Mouse (Mus musculus) limb, embryonic 13.5 days (tissue): ENCODE data around the gene Sart1. TPM values are rescaled to one million over a fixed set of nuclear protein-coding genes. Genes with fewer than 3 reads are reported as not detected.

Source experiments
- ATAC-seq: fragments of 200-750 bp; cut with Nextera tagmentation; 2 replicates; pipeline ENCODE4 v1.8.0; 2017; ENCODE audit warnings: low read depth, moderate number of reproducible peaks, moderate TSS enrichment; ENCODE audit not compliant: low FRiP score
- H3K27ac ChIP-seq: fragments of 300-500 bp; sonication (generic); 2 replicates; pipeline ENCODE4 v1.5.1; 2015; ENCODE audit warnings: inconsistent platforms, mild to moderate bottlenecking, moderate library complexity
- H3K27me3 ChIP-seq: fragments of 300-500 bp; sonication (generic); 2 replicates; pipeline ENCODE4 v1.6.1; 2015; ENCODE audit warnings: mild to moderate bottlenecking, inconsistent platforms
- H3K36me3 ChIP-seq: fragments of 300-500 bp; sonication (generic); 2 replicates; pipeline ENCODE4 v1.6.1; 2015; ENCODE audit warnings: inconsistent platforms, mild to moderate bottlenecking, moderate library complexity
- H3K4me1 ChIP-seq: fragments of 300-500 bp; sonication (generic); 2 replicates; pipeline ENCODE4 v1.6.1; 2015; ENCODE audit warnings: inconsistent platforms
- H3K4me2 ChIP-seq: fragments of 300-500 bp; sonication (generic); replicated peaks from 2 replicates; pipeline ENCODE4 v1.6.1; 2015; ENCODE audit warnings: inconsistent platforms, mild to moderate bottlenecking, moderate library complexity
- H3K4me3 ChIP-seq: fragments of 300-500 bp; sonication (generic); 2 replicates; pipeline ENCODE4 v1.5.1; 2015; ENCODE audit warnings: moderate library complexity, mild to moderate bottlenecking, inconsistent platforms
- H3K9ac ChIP-seq: fragments of 300-500 bp; sonication (generic); 2 replicates; pipeline ENCODE4 v1.6.1; 2015; ENCODE audit warnings: mild to moderate bottlenecking, inconsistent platforms
- H3K9me3 ChIP-seq: fragments of 300-500 bp; sonication (generic); 2 replicates; pipeline ENCODE4 v1.6.1; 2016; ENCODE audit warnings: inconsistent platforms
- WGBS: fragments of 180-500 bp; shearing (Covaris S2); methylation state at CpG from one replicate; pipeline ENCODE4 v1.1.7; 2015; 5-methylcytosine and 5-hydroxymethylcytosine counted together
- polyA plus RNA-seq: library from polyadenylated mRNA; unstranded; fragments of >200 nt; fragmentation: Nextera tagmentation; extraction: Ambion mirVana; gene quantifications from 2 replicates; pipeline ENCODE4 v1.2.1, GENCODE M21; 2015

Gene Sart1
- polyA plus RNA-seq, 1 experiment from 2014 or later, result 84.8 TPM

DNA sequence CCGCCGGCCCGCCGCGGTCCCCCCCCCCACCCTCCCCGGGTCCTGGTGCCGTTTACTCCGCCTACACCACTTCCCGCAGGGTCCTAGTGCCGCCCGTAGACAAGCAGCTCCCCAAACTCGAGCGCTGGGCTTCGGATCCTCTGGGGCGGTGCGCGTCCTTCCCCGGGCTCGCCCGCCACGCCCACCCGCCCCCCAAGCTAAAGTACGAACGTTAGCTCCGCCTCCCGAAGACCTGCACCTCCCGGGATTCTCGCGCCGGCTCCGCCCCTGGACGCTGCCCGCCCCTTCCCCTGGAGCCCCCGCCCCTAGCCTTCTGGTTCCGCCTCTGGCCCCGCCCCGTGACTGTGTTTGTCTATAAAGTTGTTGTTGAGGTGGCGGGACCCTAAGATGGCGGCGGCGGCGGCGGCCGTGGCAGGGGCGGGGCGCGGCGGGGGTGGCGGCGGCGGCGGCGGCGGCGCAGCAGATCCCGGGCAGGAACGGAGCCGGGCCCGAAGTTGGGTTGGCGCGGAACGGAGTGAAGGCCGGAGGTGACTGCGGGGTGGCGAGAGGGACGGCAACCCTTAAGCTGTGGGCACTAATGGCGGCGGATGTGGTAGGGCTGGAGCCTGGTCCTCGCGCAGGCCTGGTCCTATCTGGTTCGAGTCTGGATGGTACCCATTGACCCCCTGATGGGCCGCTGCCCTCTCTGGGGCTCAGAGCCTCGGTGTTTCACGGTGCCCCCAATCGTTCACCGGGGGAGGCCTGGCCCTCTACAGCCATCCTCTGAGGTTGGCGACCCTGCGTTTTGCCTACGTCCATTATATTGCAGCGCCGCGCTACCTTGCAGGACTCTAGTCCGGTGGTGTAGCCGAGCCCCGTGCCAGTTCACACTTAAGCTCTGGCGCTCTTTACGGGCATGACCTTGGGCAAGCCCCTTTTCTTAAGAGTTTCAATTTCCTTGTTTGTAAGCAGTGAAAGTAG is 36.6 kb upstream of the Sart1 start, which contains the start of the genes Drap1 and AI837181:
Gene Drap1 (minus strand): TSS at position 198 of the 960 bp plus-strand sequence.
Gene AI837181 (plus strand): TSS at position 363 of the 960 bp plus-strand sequence.
- Histone ChIP-seq H3K4me3 (peak within 1 kb of the TSS; percentile 80), H3K36me3 (peaks cover 50% of the 10 kb centered on the region)
- WGBS, result under 1% methylated on average over 85 of the region's 87 CpGs

DNA sequence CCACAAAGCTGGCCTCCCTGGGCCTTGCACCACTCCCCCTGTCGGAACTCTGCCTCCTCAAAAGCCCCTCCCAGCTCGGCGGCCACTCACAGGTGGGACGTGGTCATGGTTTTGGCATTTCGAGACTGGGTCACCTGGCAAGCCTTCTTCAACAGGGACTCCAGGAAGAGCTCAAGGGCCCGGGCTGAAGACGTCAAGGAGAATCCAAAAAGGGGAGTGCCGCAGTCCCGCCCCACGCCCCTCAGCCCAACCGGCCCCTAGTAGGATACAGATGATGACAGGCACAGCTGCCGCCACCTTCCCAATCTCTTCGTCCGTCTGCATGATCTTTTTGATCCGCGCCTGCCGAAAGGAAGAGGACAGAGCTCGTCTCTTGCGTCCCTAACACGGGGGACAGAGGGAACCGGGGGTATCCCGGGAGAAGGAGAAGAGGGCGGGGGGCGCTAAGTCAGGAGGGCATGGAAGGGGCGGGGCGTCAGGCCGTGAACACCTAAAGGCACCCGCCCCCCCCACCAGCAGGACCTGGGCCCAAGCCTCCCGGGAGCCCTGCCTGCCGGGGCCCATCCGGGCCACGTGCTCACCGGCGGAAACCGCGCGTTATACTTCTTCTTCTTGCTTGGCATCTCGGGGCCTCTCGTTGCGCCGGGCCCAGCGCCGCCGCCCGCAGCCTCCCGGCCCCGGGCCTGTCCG is 35.7 kb upstream of the Sart1 start:
- H3K27ac ChIP-seq, result peak overlapping the region; percentile 87
- peak overlapping the region; percentile 91 for H3K4me2 ChIP-seq
- H3K4me3 ChIP-seq, result peak overlapping the region; percentile 80
- H3K36me3 ChIP-seq, result peaks cover 56% of the 10 kb centered on the region
- no peaks in the 10 kb centered on the region for H3K27me3 ChIP-seq
- H3K9ac ChIP-seq, result peak overlapping the region; percentile 88
- under 1% methylated on average over 39 of the region's 48 CpGs for WGBS
- ATAC-seq, result peak; percentile 66
- no peaks in the 10 kb centered on the region for H3K9me3 ChIP-seq
- peaks cover 38% of the 10 kb centered on the region for H3K4me1 ChIP-seq

More for the DNA sequence above, 36.6 kb upstream of the Sart1 start, which contains the start of the genes Drap1 and AI837181:
- H3K4me2 ChIP-seq, result peak within 1 kb of the TSS; percentile 91
- peaks cover 38% of the 10 kb centered on the region for H3K4me1 ChIP-seq
- peak within 1 kb of the TSS; percentile 96 for H3K9ac ChIP-seq
- peak; percentile 94 for ATAC-seq
- H3K27me3 ChIP-seq, result no peaks in the 10 kb centered on the region
- H3K9me3 ChIP-seq, result no peaks in the 10 kb centered on the region
- peak within 1 kb of the TSS; percentile 87 for H3K27ac ChIP-seq

DNA sequence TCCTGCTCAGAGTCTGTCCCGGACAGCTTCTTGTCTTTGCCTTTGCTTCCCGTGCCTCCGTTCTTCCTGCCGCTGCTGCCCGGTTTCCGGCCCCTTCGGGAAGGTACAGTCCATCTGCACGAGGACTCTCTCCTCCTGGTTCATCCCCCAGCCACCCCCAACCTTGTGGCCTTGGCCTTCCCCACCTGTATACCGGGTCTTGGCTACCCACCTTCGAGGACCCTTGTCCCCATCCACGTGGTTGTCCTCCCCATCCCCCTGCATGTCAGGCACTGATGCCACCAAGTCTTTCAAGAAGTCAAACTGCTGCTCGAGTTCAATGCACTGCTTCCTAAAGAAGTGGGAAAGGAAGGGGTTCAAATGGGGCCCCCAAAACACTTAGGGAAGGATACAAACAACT is 35.1 kb upstream of the Sart1 start:
- WGBS, result 65% methylated on average over 12 of the region's 12 CpGs
- peak overlapping the region; percentile 87; the same call in 1 of the 2 replicates for H3K27ac ChIP-seq
- H3K36me3 ChIP-seq, result peaks cover 56% of the 10 kb centered on the region

DNA sequence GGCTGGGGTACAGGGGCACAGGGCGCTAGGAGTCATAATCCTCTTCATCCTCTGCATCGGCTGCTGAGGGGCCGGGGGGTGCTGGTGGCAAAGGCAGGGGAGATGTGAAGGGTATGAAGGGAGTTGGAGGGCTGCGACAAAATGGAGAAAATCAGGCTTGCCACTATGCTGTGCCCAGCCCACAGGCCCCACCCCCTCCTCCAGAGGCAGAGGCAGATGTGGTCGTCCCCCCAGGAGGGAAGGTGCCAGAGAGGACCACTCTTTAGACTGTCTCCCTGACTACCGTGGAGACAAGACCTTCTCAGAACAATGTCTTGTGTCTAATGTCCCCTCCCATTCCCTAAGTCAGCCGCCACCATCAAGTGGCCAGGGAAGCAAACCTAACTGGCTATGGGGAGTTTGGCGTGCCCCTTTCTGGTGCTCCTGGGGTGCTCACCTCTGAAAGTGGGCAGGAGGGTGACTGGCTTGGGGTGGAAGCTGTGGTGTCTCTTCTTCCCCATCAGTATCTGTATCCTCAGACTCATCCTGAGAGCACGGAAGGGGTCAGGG is 34.5 kb upstream of the Sart1 start:
- Histone ChIP-seq H3K9me3 (no peaks in the 10 kb centered on the region), H3K27me3 (no peaks in the 10 kb centered on the region), H3K9ac (peak overlapping the region; percentile 88), H3K4me2 (peak overlapping the region; percentile 91), H3K4me3 (peak overlapping the region; percentile 80), H3K27ac (no peak overlapping the region), H3K36me3 (peaks cover 56% of the 10 kb centered on the region), H3K4me1 (peaks cover 37% of the 10 kb centered on the region)
- ATAC-seq, result no peak
- 77% methylated on average over 9 of the region's 9 CpGs for WGBS

More for the DNA sequence above, 35.1 kb upstream of the Sart1 start:
- H3K9me3 ChIP-seq, result no peaks in the 10 kb centered on the region
- peaks cover 38% of the 10 kb centered on the region for H3K4me1 ChIP-seq
- H3K4me2 ChIP-seq, result peak overlapping the region; percentile 91
- H3K9ac ChIP-seq, result peak overlapping the region; percentile 88
- H3K4me3 ChIP-seq, result peak overlapping the region; percentile 80
- no peaks in the 10 kb centered on the region for H3K27me3 ChIP-seq
- ATAC-seq, result no peak

DNA sequence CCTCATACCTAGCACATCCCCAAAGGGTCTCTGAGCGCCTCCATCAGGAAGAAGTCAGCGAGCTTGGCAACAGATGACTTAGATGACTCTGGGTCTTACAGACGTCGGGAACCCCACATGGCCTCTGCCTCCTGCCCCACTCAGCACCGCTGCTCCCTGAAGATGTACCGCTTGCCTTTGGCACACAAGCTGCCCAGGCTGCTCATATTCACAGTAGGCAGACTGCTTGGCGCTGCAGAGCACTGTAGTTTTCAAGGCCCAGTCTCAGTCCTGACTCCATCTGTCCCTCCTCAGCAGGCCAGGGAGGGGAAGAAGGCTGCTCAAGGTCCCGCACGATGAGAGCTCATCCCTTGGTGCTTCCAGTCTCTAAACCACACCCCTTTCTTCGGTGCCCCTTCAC is 33.8 kb upstream of the Sart1 start:
- H3K27me3 ChIP-seq, result no peaks in the 10 kb centered on the region
- peaks cover 58% of the 10 kb centered on the region for H3K36me3 ChIP-seq
- H3K4me2 ChIP-seq, result no peak overlapping the region; the same call in 1 of the 2 replicates
- 0 out of 2 replicates have a peak overlapping the region, but pooled peaks have one; percentile 19 for H3K9ac ChIP-seq
- no peak for ATAC-seq
- H3K9me3 ChIP-seq, result no peaks in the 10 kb centered on the region
- H3K4me1 ChIP-seq, result peaks cover 34% of the 10 kb centered on the region
- H3K27ac ChIP-seq, result no peak overlapping the region
- H3K4me3 ChIP-seq, result peak overlapping the region; percentile 4; the same call in 1 of the 2 replicates
- WGBS, result 88% methylated on average over 10 of the region's 10 CpGs

DNA sequence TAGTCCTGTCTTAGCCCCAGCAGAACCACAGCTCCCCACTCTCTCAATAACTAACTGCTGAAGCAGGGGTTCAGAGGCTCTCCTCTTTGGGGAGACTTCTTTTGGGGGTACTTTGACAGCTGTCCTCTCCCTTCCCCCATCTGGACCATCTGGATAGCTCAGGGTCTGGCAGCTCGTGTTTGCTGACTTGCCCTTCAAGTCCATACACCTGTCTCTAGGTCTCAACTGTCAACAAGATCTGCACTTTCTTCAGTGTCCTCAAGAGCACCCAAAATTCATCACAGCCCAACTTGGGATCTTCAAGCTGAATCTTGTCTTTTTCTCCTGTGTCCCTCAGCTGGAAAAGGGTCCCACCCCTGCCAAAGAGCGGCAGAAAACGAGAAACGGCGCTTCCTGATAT is 33.3 kb upstream of the Sart1 start:
- H3K9ac ChIP-seq, result peak overlapping the region; percentile 19; the same call in 1 of the 2 replicates
- no peaks in the 10 kb centered on the region for H3K9me3 ChIP-seq
- 85% methylated on average over 5 of the region's 5 CpGs for WGBS
- peaks cover 29% of the 10 kb centered on the region for H3K4me1 ChIP-seq
- no peaks in the 10 kb centered on the region for H3K27me3 ChIP-seq
- H3K4me3 ChIP-seq, result no peak overlapping the region
- no peak for ATAC-seq
- no peak overlapping the region for H3K27ac ChIP-seq
- no peak overlapping the region; the same call in 1 of the 2 replicates for H3K4me2 ChIP-seq
- H3K36me3 ChIP-seq, result peaks cover 54% of the 10 kb centered on the region

DNA sequence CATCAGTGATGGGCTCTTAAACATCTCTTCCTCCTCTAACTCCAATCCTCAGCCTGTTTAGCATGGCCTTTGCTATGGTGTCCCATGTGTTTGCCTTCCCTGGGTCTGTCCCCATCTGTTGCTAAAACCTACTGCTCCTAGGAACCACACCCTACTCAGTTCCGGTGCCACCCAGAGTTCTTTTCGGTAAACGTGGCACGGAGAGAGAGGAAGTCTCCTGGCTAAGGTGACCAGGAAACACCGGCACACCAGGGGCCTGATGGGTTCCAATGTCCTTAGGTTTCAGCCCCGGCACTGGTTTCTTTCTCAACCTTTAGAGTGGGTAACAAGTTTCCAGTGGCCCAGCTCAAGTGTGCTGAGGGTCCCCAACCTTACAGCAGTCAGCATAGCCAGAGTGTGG is 32.1 kb upstream of the Sart1 start:
- ATAC-seq, result no peak
- H3K27me3 ChIP-seq, result no peaks in the 10 kb centered on the region
- peaks cover 43% of the 10 kb centered on the region for H3K36me3 ChIP-seq
- no peak overlapping the region for H3K9ac ChIP-seq
- no peak overlapping the region for H3K4me3 ChIP-seq
- peaks cover 17% of the 10 kb centered on the region for H3K4me1 ChIP-seq
- H3K27ac ChIP-seq, result no peak overlapping the region
- WGBS, result 91% methylated on average over 6 of the region's 6 CpGs
- no peak overlapping the region for H3K4me2 ChIP-seq
- H3K9me3 ChIP-seq, result no peaks in the 10 kb centered on the region

DNA sequence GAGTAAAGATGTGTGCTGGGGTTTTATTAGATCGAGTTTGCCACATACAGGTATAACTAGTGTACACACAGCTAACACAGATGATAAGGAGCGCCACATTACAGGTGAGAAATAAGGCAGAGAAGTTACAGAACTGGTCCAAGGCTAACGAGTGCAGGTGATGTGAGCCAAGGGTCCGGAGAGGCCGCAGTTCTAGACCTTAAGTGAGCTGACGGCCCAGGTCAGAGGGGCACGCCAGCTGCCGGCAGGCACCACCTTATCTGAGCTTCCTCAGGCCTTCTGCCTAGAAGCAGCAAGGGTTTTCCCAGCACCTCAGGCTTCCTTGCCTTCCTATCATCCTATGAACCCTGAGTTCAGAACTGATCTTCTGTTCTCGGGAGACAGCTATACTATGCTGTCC is 31.1 kb upstream of the Sart1 start:
- Histone ChIP-seq H3K27ac (no peak overlapping the region), H3K27me3 (no peaks in the 10 kb centered on the region), H3K4me1 (peaks cover 17% of the 10 kb centered on the region), H3K9ac (no peak overlapping the region), H3K36me3 (peaks cover 43% of the 10 kb centered on the region), H3K4me3 (no peak overlapping the region), H3K4me2 (no peak overlapping the region), H3K9me3 (no peaks in the 10 kb centered on the region)
- no peak for ATAC-seq
- 89% methylated on average over 9 of the region's 9 CpGs for WGBS

DNA sequence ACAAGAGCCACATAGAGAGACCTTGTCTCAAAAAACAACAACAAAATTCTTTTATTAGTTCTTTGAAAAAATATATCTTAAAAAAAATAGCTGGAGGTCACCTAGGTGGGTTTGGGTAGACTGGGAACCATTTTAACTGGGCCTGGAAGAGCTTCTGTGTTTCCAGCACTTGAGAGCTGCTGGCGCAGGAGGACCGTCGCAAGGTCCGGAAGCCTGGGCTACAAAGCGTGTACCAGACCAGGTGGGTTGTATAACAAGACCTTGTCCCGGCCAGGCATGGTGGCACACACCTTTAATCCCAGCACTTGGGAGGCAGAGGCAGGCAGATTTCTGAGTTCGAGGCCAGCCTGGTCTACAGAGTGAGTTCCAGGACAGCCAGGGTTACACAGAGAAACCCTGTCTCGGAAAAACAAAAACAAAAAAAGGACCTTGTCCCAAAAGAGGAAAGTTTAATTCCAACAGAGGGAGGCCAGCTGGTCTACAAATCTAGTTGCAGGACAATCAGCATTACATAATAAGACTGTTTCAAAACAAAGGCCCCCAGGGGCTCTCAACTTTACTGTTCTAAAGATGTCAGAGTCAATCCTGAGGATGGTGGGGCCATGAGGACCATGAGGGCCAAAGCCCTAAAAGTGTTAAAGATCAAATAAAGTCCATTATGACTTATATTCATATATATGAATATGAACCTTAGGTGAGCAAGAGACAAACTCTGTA is 30.4 kb upstream of the Sart1 start:
- Histone ChIP-seq H3K9ac (no peak overlapping the region), H3K9me3 (no peaks in the 10 kb centered on the region), H3K4me2 (no peak overlapping the region), H3K4me1 (peaks cover 17% of the 10 kb centered on the region), H3K27me3 (no peaks in the 10 kb centered on the region), H3K4me3 (no peak overlapping the region), H3K36me3 (peaks cover 43% of the 10 kb centered on the region), H3K27ac (no peak overlapping the region)
- WGBS, result 95% methylated on average over 8 of the region's 8 CpGs
- no peak for ATAC-seq

DNA sequence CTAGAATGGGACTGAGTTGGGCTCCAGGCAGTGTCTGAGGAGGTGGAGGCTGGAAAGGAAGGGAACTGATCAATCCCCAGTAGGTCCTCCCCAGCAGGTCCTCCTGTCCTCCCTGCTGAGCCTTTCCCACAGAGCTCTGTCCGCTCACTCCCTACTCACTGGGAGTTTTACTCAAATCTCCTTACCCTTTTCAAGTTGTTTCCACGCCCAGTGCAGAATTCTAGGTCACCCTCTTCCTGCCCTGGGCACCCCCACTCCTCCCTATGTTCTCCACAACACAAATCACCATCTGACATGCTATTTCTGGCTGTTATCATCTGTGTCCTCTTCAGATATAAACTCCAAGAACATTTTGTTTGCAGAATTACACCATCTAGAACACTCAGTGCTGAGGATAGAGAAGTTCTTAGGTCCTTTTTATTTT is 26.0 kb upstream of the Sart1 start:
- H3K4me1 ChIP-seq, result peaks cover 4% of the 10 kb centered on the region; the same call in 1 of the 2 replicates
- H3K4me2 ChIP-seq, result no peak overlapping the region
- H3K27ac ChIP-seq, result no peak overlapping the region
- H3K27me3 ChIP-seq, result no peaks in the 10 kb centered on the region
- H3K9ac ChIP-seq, result no peak overlapping the region
- peaks cover 5% of the 10 kb centered on the region; the same call in 1 of the 2 replicates for H3K36me3 ChIP-seq
- no peak overlapping the region for H3K4me3 ChIP-seq
- 80% methylated on average over 2 of the region's 2 CpGs for WGBS
- no peaks in the 10 kb centered on the region for H3K9me3 ChIP-seq
- no peak for ATAC-seq

DNA sequence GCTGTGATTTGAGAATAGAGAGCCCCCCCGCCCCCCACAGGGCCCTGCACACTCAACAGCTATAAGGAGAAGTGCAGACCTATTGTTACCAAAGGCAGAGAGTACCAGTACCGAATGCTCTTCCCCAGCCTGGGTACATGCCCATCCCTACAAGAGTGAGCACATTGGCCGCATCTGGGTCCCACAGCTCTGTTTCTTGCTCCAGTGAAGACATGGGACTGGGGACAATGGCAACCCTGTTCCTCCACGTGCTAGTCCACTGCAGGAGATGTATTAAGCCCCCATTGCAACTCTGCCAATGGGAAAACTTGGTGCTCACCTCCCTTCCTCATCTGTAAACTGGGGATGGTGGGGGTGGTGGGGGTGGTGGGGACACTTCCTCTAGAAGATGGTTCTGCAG is 25.3 kb upstream of the Sart1 start:
- Histone ChIP-seq H3K27ac (no peak overlapping the region), H3K27me3 (no peaks in the 10 kb centered on the region), H3K9ac (no peak overlapping the region), H3K4me3 (no peak overlapping the region), H3K9me3 (no peaks in the 10 kb centered on the region), H3K4me1 (peaks cover 8% of the 10 kb centered on the region), H3K4me2 (no peak overlapping the region), H3K36me3 (peaks cover 5% of the 10 kb centered on the region)
- no peak for ATAC-seq
- WGBS, result 81% methylated on average over 4 of the region's 4 CpGs
